Mouse (Mus musculus) heart, embryonic 14.5 days (tissue): Measurements from ENCODE around the gene Ppp2r5d. TPM values are rescaled to one million over a fixed set of nuclear protein-coding genes. Genes with fewer than 3 reads are reported as not detected.

Experiments used
- ATAC-seq: fragments of 200-750 bp; cut with Nextera tagmentation; 2 replicates; pipeline ENCODE4 v1.8.0; 2017; ENCODE audit warnings: low read depth, moderate TSS enrichment; ENCODE audit not compliant: insufficient number of reproducible peaks, insufficient read depth, low FRiP score
- H3K27ac ChIP-seq, 2 experiments: fragments of 200-500 bp in 1 of 2; fragments of 300-500 bp in 1 of 2; sonication (generic) in 1 of 2; replicated peaks in 1 of 2; 2 replicates each; pipeline ENCODE4 v1.5.1; 2012 to 2014; ENCODE audit warnings: low read depth in 2 of 2, low read length in 2 of 2, control low read depth in 1 of 2, mild to moderate bottlenecking in 1 of 2, mixed read lengths in 1 of 2; ENCODE audit not compliant: control insufficient read depth in 1 of 2, insufficient read depth in 1 of 2
- H3K27me3 ChIP-seq: fragments of 300-500 bp; sonication (generic); 2 replicates; pipeline ENCODE4 v1.6.1; 2014; ENCODE audit warnings: mild to moderate bottlenecking, low read length, control low read depth; ENCODE audit not compliant: control insufficient read depth, insufficient read depth
- H3K36me3 ChIP-seq: fragments of 300-500 bp; sonication (generic); 2 replicates; pipeline ENCODE4 v1.6.1; 2014; ENCODE audit warnings: mild to moderate bottlenecking, control low read depth, low read length, mixed read lengths; ENCODE audit not compliant: control insufficient read depth, insufficient read depth
- H3K4me1 ChIP-seq, 2 experiments: fragments of 200-500 bp in 1 of 2; fragments of 300-500 bp in 1 of 2; sonication (generic) in 1 of 2; 2 replicates each; pipeline ENCODE4 v1.6.1; 2012 to 2014; ENCODE audit warnings: low read length in 2 of 2, control low read depth in 1 of 2, mixed read lengths in 1 of 2; ENCODE audit not compliant: control insufficient read depth in 2 of 2, insufficient read depth in 2 of 2
- H3K4me2 ChIP-seq: fragments of 300-500 bp; sonication (generic); 2 replicates; pipeline ENCODE4 v1.6.1; 2014; ENCODE audit warnings: mild to moderate bottlenecking, low read length
- H3K4me3 ChIP-seq, 2 experiments: fragments of 200-500 bp in 1 of 2; fragments of 300-500 bp in 1 of 2; sonication (generic) in 1 of 2; 2 replicates each; pipeline ENCODE4 v1.5.1; 2012 to 2014; ENCODE audit warnings: low read length in 2 of 2, mild to moderate bottlenecking in 2 of 2, control low read depth in 1 of 2, low read depth in 1 of 2, moderate library complexity in 1 of 2; ENCODE audit not compliant: control insufficient read depth in 1 of 2, insufficient read depth in 1 of 2
- H3K9ac ChIP-seq: fragments of 300-500 bp; sonication (generic); 2 replicates; pipeline ENCODE4 v1.6.1; 2014; ENCODE audit warnings: mild to moderate bottlenecking, low read length
- H3K9me3 ChIP-seq: fragments of 300-500 bp; sonication (generic); 2 replicates; pipeline ENCODE4 v1.6.1; 2016; ENCODE audit warnings: low read length, control low read depth; ENCODE audit not compliant: control insufficient read depth
- WGBS: fragments of 180-500 bp; shearing (Covaris S2); extraction: QIAGEN DNeasy Blood & Tissue Kit; methylation state at CpG from one replicate; pipeline ENCODE4 v1.1.7; 2014; 5-methylcytosine and 5-hydroxymethylcytosine counted together
- polyA plus RNA-seq: library from polyadenylated mRNA; unstranded; fragments of >200 nt; fragmentation: Nextera tagmentation; extraction: Ambion mirVana; gene quantifications from 2 replicates; pipeline ENCODE4 v1.2.1, GENCODE M21; 2014

Gene Ppp2r5d
- polyA plus RNA-seq, 1 experiment from 2014 or later = 46.3 TPM

DNA sequence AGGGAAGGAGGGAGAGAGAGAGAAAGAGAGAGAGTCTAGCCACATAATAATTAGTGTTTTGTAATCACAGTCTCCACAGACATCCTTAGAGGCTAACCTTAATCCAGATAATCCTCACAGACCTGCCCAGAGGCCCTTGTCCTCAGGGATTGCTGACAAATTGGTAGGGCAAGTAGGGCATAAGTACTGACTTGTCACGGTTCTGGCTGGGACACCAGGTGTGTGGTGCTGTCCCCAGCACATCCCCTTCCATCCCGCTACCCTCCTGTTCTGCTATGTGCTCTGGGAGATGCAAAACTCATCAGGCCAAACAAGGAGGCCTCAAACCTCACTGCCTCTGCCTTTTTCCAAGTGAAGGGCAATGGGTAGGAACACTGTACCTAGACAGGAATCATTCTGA is 40.6 kb upstream of the Ppp2r5d start:
- Histone ChIP-seq H3K4me1 (no peaks in the 10 kb centered on the region), H3K4me2 (no peak overlapping the region), H3K9me3 (no peaks in the 10 kb centered on the region), H3K4me3 (no peak overlapping the region), H3K27ac (no peak overlapping the region), H3K9ac (no peak overlapping the region), H3K36me3 (peaks cover 49% of the 10 kb centered on the region), H3K27me3 (no peaks in the 10 kb centered on the region)
- no peak for ATAC-seq
- WGBS = 86% methylated on average over 2 of the region's 2 CpGs

DNA sequence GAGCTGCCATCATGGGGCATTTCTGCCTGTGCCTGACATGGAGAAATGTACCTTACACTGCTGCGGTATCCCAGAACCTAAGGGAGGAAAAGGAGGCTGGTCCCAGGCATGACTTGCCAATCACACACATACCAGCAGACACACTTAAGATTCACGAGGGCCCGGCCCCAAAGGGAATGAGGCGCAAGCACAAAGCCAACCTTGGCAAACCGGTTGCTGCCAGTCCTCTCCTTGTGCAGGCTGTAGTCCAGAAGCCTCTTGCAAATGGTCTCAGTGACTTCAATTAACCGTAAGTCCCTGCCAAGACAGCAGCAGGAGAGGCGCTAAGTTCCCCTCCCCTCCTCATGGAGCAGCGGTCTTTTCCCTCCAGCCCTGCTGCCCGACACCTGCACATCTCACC is 38.1 kb upstream of the Ppp2r5d start:
- no peak overlapping the region for H3K4me2 ChIP-seq
- H3K36me3 ChIP-seq = peaks cover 49% of the 10 kb centered on the region
- H3K27ac ChIP-seq = no peak overlapping the region
- no peak for ATAC-seq
- no peaks in the 10 kb centered on the region for H3K4me1 ChIP-seq
- no peak overlapping the region for H3K9ac ChIP-seq
- H3K27me3 ChIP-seq = no peaks in the 10 kb centered on the region
- 90% methylated on average over 9 of the region's 9 CpGs for WGBS
- no peaks in the 10 kb centered on the region for H3K9me3 ChIP-seq
- no peak overlapping the region for H3K4me3 ChIP-seq

DNA sequence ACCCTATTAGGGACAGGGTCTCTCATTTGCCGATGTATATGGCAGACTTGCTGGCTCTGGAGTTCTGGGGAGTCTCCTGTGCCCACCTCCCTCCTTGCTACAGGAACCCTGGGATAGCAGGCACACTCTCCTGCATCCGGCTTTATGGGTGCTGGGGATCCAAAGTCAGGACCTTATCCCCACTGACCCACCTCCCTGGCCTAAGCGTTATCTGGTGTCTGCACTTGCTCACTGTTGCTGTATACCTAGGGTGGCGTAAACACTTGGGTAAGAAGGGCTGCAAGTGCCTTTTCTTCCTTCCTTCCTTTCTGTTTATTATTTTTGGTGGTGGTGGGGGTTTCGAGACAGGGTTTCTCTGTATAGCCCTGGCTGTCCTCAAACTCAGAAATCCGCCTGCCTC is 36.4 kb upstream of the Ppp2r5d start:
- Histone ChIP-seq H3K27me3 (no peaks in the 10 kb centered on the region), H3K36me3 (peaks cover 46% of the 10 kb centered on the region), H3K9ac (no peak overlapping the region), H3K4me2 (no peak overlapping the region), H3K9me3 (no peaks in the 10 kb centered on the region), H3K27ac (no peak overlapping the region), H3K4me1 (no peaks in the 10 kb centered on the region), H3K4me3 (no peak overlapping the region)
- ATAC-seq = no peak
- 88% methylated on average over 6 of the region's 6 CpGs for WGBS

DNA sequence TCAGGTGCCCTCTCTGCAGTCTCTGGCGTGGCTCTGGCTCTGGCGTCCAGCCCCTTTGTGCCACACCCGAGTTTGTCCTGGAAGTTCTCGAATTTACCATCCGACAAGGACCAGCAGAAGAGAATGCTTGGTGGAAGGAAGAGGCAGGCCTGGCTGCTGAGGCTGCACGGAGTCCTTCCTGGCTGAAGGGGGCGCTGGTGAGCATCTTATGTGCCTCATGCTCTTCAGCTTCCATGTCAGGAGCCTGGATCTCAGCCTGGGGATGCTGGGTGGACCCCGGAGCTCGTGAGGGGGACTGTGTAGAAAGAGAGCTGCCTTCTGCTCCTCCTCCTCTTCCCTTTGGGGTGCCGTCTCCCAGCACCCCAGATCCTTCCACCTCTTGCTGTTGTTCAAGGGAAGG is 31.2 kb upstream of the Ppp2r5d start:
- H3K9ac ChIP-seq = no peak overlapping the region
- WGBS = 62% methylated on average over 10 of the region's 10 CpGs
- H3K27me3 ChIP-seq = no peaks in the 10 kb centered on the region
- no peak overlapping the region for H3K27ac ChIP-seq
- no peaks in the 10 kb centered on the region for H3K4me1 ChIP-seq
- no peaks in the 10 kb centered on the region for H3K9me3 ChIP-seq
- H3K4me2 ChIP-seq = no peak overlapping the region
- no peak overlapping the region for H3K4me3 ChIP-seq
- H3K36me3 ChIP-seq = peaks cover 18% of the 10 kb centered on the region
- ATAC-seq = no peak

DNA sequence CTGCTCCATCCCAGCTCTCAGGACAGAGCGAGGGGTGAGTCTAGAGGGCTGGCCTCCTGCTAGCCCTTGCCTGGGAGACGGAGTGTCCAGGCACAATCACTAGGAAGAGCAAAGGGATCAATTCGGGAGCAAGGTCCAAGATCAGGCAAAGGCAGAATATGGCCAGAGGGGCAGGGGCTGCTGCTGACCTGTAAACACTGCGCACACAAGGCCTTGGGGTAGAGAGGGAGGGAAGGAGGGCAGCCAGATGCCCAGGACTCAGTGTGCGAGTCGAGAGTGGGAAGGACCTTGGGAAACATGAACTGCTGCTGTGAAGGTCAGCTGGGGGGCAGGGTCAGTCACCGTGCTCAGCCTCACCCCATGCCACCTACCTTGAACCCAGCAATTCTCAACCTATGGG is 30.4 kb upstream of the Ppp2r5d start:
- H3K9me3 ChIP-seq = no peaks in the 10 kb centered on the region
- H3K9ac ChIP-seq = no peak overlapping the region
- H3K27me3 ChIP-seq = no peaks in the 10 kb centered on the region
- H3K36me3 ChIP-seq = peaks cover 16% of the 10 kb centered on the region
- H3K4me2 ChIP-seq = no peak overlapping the region
- H3K4me1 ChIP-seq = no peaks in the 10 kb centered on the region
- no peak for ATAC-seq
- WGBS = 88% methylated on average over 7 of the region's 7 CpGs
- H3K4me3 ChIP-seq = no peak overlapping the region
- H3K27ac ChIP-seq = no peak overlapping the region

DNA sequence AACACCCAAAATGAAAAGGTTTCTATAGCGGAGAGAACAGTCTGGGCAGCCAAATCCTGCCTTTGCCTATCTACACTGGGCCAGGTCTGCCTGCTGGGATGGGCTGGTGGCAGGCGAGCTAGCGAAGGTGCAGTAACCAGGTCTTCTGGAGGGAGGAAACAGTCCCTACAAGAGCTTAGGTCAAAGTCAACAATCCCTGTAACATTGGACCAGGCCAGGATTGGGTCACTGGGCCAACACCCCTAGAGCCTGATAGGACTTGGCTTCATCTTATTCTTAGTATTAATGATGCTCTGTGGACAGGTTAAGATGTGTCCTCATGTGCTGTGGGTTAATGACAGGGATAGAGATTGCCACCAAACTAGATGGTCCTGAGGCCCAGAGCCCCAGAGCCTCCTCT is 29.1 kb upstream of the Ppp2r5d start:
- H3K36me3 ChIP-seq = peaks cover 16% of the 10 kb centered on the region
- no peak for ATAC-seq
- no peaks in the 10 kb centered on the region for H3K9me3 ChIP-seq
- H3K27ac ChIP-seq = no peak overlapping the region
- H3K27me3 ChIP-seq = peaks cover 4% of the 10 kb centered on the region; the same call in 1 of the 2 replicates
- H3K9ac ChIP-seq = no peak overlapping the region
- 0 out of 4 replicates have a peak, but pooled peaks cover 0 to 1% of the 10 kb centered on the region in 2 experiments for H3K4me1 ChIP-seq
- no peak overlapping the region for H3K4me2 ChIP-seq
- 92% methylated on average over 3 of the region's 3 CpGs for WGBS
- H3K4me3 ChIP-seq = no peak overlapping the region

DNA sequence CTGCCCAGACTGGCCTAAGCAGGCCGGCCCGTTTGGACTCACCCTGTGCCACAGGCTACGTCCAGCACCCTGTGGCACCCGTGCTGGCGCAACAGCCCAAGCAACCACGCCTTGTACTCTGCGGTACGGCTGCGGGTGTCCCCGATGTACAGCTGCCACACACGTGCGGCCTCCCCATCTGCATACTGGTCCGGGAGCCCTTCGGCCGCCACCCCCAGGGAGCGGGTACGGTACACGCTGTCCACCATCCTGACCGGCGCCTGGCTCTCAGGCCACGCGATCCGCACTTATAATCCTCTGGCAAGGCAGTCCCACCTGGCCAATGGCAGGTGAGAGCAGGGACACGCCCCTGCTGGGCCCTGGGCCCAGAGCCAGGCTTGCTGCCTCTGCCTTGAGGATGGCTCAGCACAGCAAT is 24.0 kb upstream of the Ppp2r5d start, which contains the start of gene Gnmt:
Gnmt (minus strand) TSS at position 265 of the 415 bp plus-strand sequence.
- Histone ChIP-seq H3K4me3 (no peak within 1 kb of the TSS), H3K36me3 (peaks cover 4% of the 10 kb centered on the region; the same call in 1 of the 2 replicates), H3K9ac (peak within 1 kb of the TSS; percentile 34; the same call in 1 of the 2 replicates), H3K9me3 (no peaks in the 10 kb centered on the region), H3K4me2 (peak within 1 kb of the TSS; percentile 44; the same call in 1 of the 2 replicates), H3K27ac (no peak within 1 kb of the TSS), H3K4me1 (peaks cover 7 to 23% of the 10 kb centered on the region in 2 experiments; a peak in 3 of 4 replicates), H3K27me3 (peaks cover 18% of the 10 kb centered on the region)
- no peak for ATAC-seq
- WGBS = 12% methylated on average over 24 of the region's 24 CpGs

DNA sequence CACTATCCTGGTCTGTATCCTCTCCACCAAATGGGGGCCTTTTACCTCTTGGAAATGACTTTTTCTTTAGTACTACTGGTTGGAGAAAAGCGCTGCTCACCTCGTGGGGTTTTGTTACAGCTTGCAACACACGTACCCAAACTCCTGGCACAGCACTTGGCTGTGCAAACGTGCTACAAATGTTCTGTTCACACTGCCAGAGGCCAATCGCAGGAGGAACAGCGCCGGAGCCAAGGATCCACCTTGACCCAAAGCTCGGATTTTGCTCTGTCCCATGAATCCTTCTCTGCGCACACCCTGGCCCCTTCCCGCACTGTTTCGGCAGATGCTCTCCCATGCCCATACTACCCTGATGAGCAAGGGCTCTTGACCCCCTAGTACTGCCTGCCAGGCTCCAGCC is 23.6 kb upstream of the Ppp2r5d start:
- H3K36me3 ChIP-seq = peaks cover 8% of the 10 kb centered on the region
- no peak overlapping the region for H3K27ac ChIP-seq
- H3K9ac ChIP-seq = peak overlapping the region; percentile 34; the same call in 1 of the 2 replicates
- peak overlapping the region; percentile 44; the same call in 1 of the 2 replicates for H3K4me2 ChIP-seq
- no peak overlapping the region for H3K4me3 ChIP-seq
- H3K9me3 ChIP-seq = no peaks in the 10 kb centered on the region
- peaks cover 7 to 23% of the 10 kb centered on the region in 2 experiments; a peak in 3 of 4 replicates for H3K4me1 ChIP-seq
- no peak for ATAC-seq
- peaks cover 18% of the 10 kb centered on the region for H3K27me3 ChIP-seq
- WGBS = 48% methylated on average over 11 of the region's 11 CpGs
